Mouse (Mus musculus) cerebellum, adult 9-11 months (tissue): ENCODE measurements around the gene 4930522H14Rik.
A peak's percentile ranks its signal among the peaks of the same experiment; 100 is the strongest.

Source experiments
- DNase-seq: peaks from one replicate; pipeline ENCODE4 v3.0.0; 2022

Gene 4930522H14Rik

GRCm38 (mm10) chr4:109531111-109531510 is at the start of gene 4930522H14Rik:
4930522H14Rik (minus strand) TSS chr4:109531297.
- no peak for DNase-seq

- no peak for DNase-seq
Observed at GRCm38 (mm10) chr4:109578356-109578755, 47.3 kb upstream of the 4930522H14Rik start.

GRCm38 (mm10) chr4:109576933-109577332 is 45.8 kb upstream of the 4930522H14Rik start:
- DNase-seq = no peak

- no peak for DNase-seq
Observed at GRCm38 (mm10) chr4:109574845-109575244, 43.7 kb upstream of the 4930522H14Rik start.

GRCm38 (mm10) chr4:109574331-109574730 is 43.2 kb upstream of the 4930522H14Rik start:
- no peak for DNase-seq

GRCm38 (mm10) chr4:109572632-109573031 is 41.5 kb upstream of the 4930522H14Rik start:
- DNase-seq = no peak

- no peak for DNase-seq
Observed at GRCm38 (mm10) chr4:109569421-109569820, 38.3 kb upstream of the 4930522H14Rik start.

GRCm38 (mm10) chr4:109568959-109569358 is 37.9 kb upstream of the 4930522H14Rik start:
- DNase-seq = no peak

- no peak for DNase-seq
Observed at GRCm38 (mm10) chr4:109564711-109565110, 33.6 kb upstream of the 4930522H14Rik start.

GRCm38 (mm10) chr4:109550338-109551150 is 19.4 kb upstream of the 4930522H14Rik start:
- no peak for DNase-seq

GRCm38 (mm10) chr4:109547306-109547705 is 16.2 kb upstream of the 4930522H14Rik start:
- DNase-seq = no peak

GRCm38 (mm10) chr4:109546538-109546937 is 15.4 kb upstream of the 4930522H14Rik start:
- DNase-seq = no peak

GRCm38 (mm10) chr4:109530245-109530816 is 766 bp downstream of the 4930522H14Rik start:
- DNase-seq = no peak

GRCm38 (mm10) chr4:109504885-109505284 is 26.2 kb downstream of the 4930522H14Rik start:
- DNase-seq = peak; percentile 42

GRCm38 (mm10) chr4:109498476-109498875 is 32.6 kb downstream of the 4930522H14Rik start:
- DNase-seq = no peak

- no peak for DNase-seq
Observed at GRCm38 (mm10) chr4:109493581-109493980, 37.5 kb downstream of the 4930522H14Rik start.

GRCm38 (mm10) chr4:109488812-109489211 is 42.3 kb downstream of the 4930522H14Rik start:
- DNase-seq = no peak

- DNase-seq = no peak
Observed at GRCm38 (mm10) chr4:109484621-109485020, 46.5 kb downstream of the 4930522H14Rik start, which contains the start of gene Rnf11. Rnf11 (minus strand) TSS chr4:109484728.

GRCm38 (mm10) chr4:109482701-109483100 is 48.4 kb downstream of the 4930522H14Rik start:
- no peak for DNase-seq

GRCm38 (mm10) chr4:109481424-109481823 is 49.7 kb downstream of the 4930522H14Rik start:
- DNase-seq = no peak

GRCm38 (mm10) chr4:109477454-109477853 is 53.6 kb downstream of the 4930522H14Rik start:
- peak; percentile 23 for DNase-seq

- DNase-seq = peak; percentile 92
Observed at GRCm38 (mm10) chr4:109476554-109477014, 54.5 kb downstream of the 4930522H14Rik start.

- DNase-seq = peak; percentile 66
Observed at GRCm38 (mm10) chr4:109475577-109476553, 55.2 kb downstream of the 4930522H14Rik start.
